In the genomic region with DNA sequence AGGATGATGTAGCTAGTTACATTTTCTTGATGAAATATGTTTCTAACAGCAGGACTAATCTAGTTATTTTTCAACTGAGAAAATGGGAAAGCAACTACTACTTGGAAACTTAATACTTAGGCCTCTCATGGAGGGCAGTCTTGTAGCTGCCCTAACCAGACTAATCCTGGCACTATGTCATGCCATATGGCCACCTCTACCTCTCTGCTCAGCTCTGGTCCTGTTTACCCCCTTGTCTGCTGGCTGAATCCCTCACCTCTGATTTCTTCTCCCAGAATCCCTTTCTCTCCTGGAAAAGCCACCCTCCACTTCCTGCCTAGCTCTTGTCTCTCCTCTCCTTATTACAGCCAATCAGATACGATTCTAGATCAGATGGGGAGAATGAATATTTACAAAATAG, we compare ENCODE assay signal across 18 mouse cellular contexts. TPM values are rescaled to one million over a fixed set of nuclear protein-coding genes. Genes with fewer than 3 reads are reported as not detected.
DNase-seq lines count a peak whose midpoint lies in the region; ATAC-seq lines count a peak whose summit lies in the region.
"Had no signal": no experiment of that assay in that cellular context is flagged by ENCODE, and none has a peak within 500 bp of the region (broad histone marks: within the 10 kb centered on the region; RNA-seq: fewer than 3 reads in every experiment).

No protein-coding gene starts in this region.

- no peak for DNase-seq in forebrain, embryonic 11.5 days (ENCODE audit: low spot score)
- peak; percentile 45 to 59 for DNase-seq in cerebellum, postnatal 10 days
- peak; percentile 16 for DNase-seq in naive thymus-derived CD4-positive, alpha-beta T cell, adult 2 months (ENCODE audit: low read depth)
- DNase-seq in right cerebral cortex, postnatal 10 days (ENCODE audit: low spot score in 2 of 2), result no peak
- no peak for DNase-seq in urinary bladder, postnatal 10 days (ENCODE audit: low spot score)
- DNase-seq: gastrocnemius, postnatal 25 days; left cerebral cortex, postnatal 4 days; lung, adult 18-20 months had no signal

- H3K4me3 ChIP-seq in forebrain, embryonic 15.5 days, result no peak overlapping the region
- no peak overlapping the region for H3K4me3 ChIP-seq in forebrain, embryonic 11.5 days (ENCODE audit: low read depth, low read length)
- peak overlapping the region; percentile 4 for H3K4me3 ChIP-seq in megakaryocyte, embryonic 14.5 days (replicated peaks)

- peaks cover 7% of the 10 kb centered on the region; the same call in 1 of the 2 replicates for H3K4me1 ChIP-seq in forebrain, embryonic 15.5 days
- no peaks in the 10 kb centered on the region for H3K4me1 ChIP-seq in forebrain, embryonic 11.5 days (replicated peaks; ENCODE audit: control insufficient read depth, insufficient read depth, low read length)
- peaks cover 38% of the 10 kb centered on the region for H3K4me1 ChIP-seq in megakaryocyte, embryonic 14.5 days
- H3K4me1 ChIP-seq: embryonic facial prominence, embryonic 10.5 days had no signal

- peak overlapping the region; percentile 56; the same call in 1 of the 2 replicates for H3K4me2 ChIP-seq in forebrain, embryonic 15.5 days (replicated peaks)
- no peak overlapping the region for H3K4me2 ChIP-seq in forebrain, embryonic 11.5 days (ENCODE audit: low read depth, low read length, severe bottlenecking)

- ATAC-seq in forebrain, embryonic 15.5 days (replicated peaks), result no peak
- no peak for ATAC-seq in forebrain, embryonic 11.5 days (replicated peaks; ENCODE audit: low FRiP score)
- ATAC-seq in megakaryocyte, adult 5-6 weeks (ENCODE audit: poor library complexity, severe bottlenecking), result no peak

- no peaks in the 10 kb centered on the region for H3K36me3 ChIP-seq in forebrain, embryonic 15.5 days
- H3K36me3 ChIP-seq in forebrain, embryonic 11.5 days (ENCODE audit: control insufficient read depth, insufficient read depth, low read length), result no peaks in the 10 kb centered on the region
- H3K36me3 ChIP-seq in megakaryocyte, embryonic 14.5 days (replicated peaks; ENCODE audit: low read length), result peaks cover 2% of the 10 kb centered on the region
- H3K36me3 ChIP-seq: embryonic facial prominence, embryonic 10.5 days had no signal

- H3K27ac ChIP-seq in forebrain, embryonic 15.5 days (replicated peaks), result no peak overlapping the region
- no peak overlapping the region for H3K27ac ChIP-seq in forebrain, embryonic 11.5 days (ENCODE audit: low read depth, low read length)
- H3K27ac ChIP-seq: embryonic facial prominence, embryonic 10.5 days; stomach, postnatal 0 days had no signal

- 89% methylated on average over 1 of the region's 1 CpGs for WGBS in forebrain, embryonic 15.5 days
- WGBS in forebrain, embryonic 11.5 days, result 100% methylated on average over 1 of the region's 1 CpGs

- no peak overlapping the region for H3K9ac ChIP-seq in forebrain, embryonic 15.5 days (replicated peaks)
- H3K9ac ChIP-seq in forebrain, embryonic 11.5 days (ENCODE audit: low read length), result no peak overlapping the region

- no peaks in the 10 kb centered on the region for H3K27me3 ChIP-seq in forebrain, embryonic 15.5 days
- H3K27me3 ChIP-seq in forebrain, embryonic 11.5 days (ENCODE audit: control insufficient read depth, insufficient read depth, low read length), result no peaks in the 10 kb centered on the region; the same call in 1 of the 2 replicates
- peaks cover 2% of the 10 kb centered on the region for H3K27me3 ChIP-seq in megakaryocyte, embryonic 14.5 days (replicated peaks)

- no peaks in the 10 kb centered on the region for H3K9me3 ChIP-seq in forebrain, embryonic 15.5 days
- no peaks in the 10 kb centered on the region for H3K9me3 ChIP-seq in forebrain, embryonic 11.5 days (ENCODE audit: control insufficient read depth, low read length)
- H3K9me3 ChIP-seq in megakaryocyte, embryonic 14.5 days, result peaks cover 4% of the 10 kb centered on the region; the same call in 1 of the 2 replicates
- H3K9me3 ChIP-seq: embryonic facial prominence, embryonic 10.5 days; G1E had no signal

RNA-seq across cellular contexts. Expression of gene Tmem192, which starts 1.4 kb away (rescaled TPM):
- polyA plus RNA-seq in forebrain, embryonic 15.5 days (2015; fragmentation: Nextera tagmentation; extraction: Ambion mirVana), result 20.7 and 22.1 TPM in 2 replicates
- polyA plus RNA-seq in forebrain, embryonic 11.5 days (2014; fragmentation: Nextera tagmentation; extraction: Ambion mirVana), result 14.0 and 17.4 TPM in 2 replicates
- polyA plus RNA-seq in megakaryocyte, embryonic 14.5 days (2012; ENCODE audit: insufficient read depth, low replicate concordance), result 7.5 and 32.5 TPM in 2 replicates
- 39.3 and 41.4 TPM in 2 replicates for total RNA-seq in megakaryocyte, adult 5-6 weeks (2015)
- total RNA-seq in megakaryocyte, adult 5-6 weeks (2017), result 18.1 and 22.8 TPM in 2 replicates

RNA-seq across cellular contexts. Expression of gene Trim75, which starts 39.3 kb away (rescaled TPM):
- polyA plus RNA-seq in forebrain, embryonic 15.5 days (2015; fragmentation: Nextera tagmentation; extraction: Ambion mirVana), result 0.08 TPM in 1 of 2 replicates, not detected in the other
- 0.19 TPM in 1 of 2 replicates, not detected in the other for polyA plus RNA-seq in forebrain, embryonic 11.5 days (2014; fragmentation: Nextera tagmentation; extraction: Ambion mirVana)
- not detected in 2 replicates for polyA plus RNA-seq in megakaryocyte, embryonic 14.5 days (2012; ENCODE audit: insufficient read depth, low replicate concordance)
- not detected in 2 replicates for total RNA-seq in megakaryocyte, adult 5-6 weeks (2015)
- total RNA-seq in megakaryocyte, adult 5-6 weeks (2017), result not detected in 2 replicates
- total RNA-seq: gastrocnemius, postnatal 25 days; left cerebral cortex, postnatal 4 days had no signal
- polyA plus RNA-seq: brain, embryonic 14.5 days; embryonic facial prominence, embryonic 10.5 days; G1E; heart, embryonic 16.5 days; kidney, embryonic 14.5 days; small intestine, adult 2 months; stomach, postnatal 0 days had no signal

Comparison
In these comparisons a context has a peak if more than half of its experiments do, and no peak if none do; other contexts are left out.
1. DNase-seq: peak in cerebellum, postnatal 10 days (2 of 2) and naive thymus-derived CD4-positive, alpha-beta T cell, adult 2 months (single experiment); none in forebrain, embryonic 11.5 days (single experiment), right cerebral cortex, postnatal 10 days (0 of 2) and urinary bladder, postnatal 10 days (single experiment).